Mouse (Mus musculus) midbrain, embryonic 10.5 days (tissue): ENCODE data around the gene Lgals3. TPM values are rescaled to one million over a fixed set of nuclear protein-coding genes. Genes with fewer than 3 reads are reported as not detected.

Experiments used
- DNase-seq: peaks from one replicate; pipeline ENCODE4 v3.0.0-alpha.2; 2017; ENCODE audit warnings: low spot score
- H3K27ac ChIP-seq: fragments of 300-500 bp; sonication (generic); replicated peaks from 2 replicates; pipeline ENCODE4 v1.5.1; 2016; ENCODE audit warnings: mild to moderate bottlenecking
- H3K27me3 ChIP-seq: fragments of 300-500 bp; sonication (generic); 2 replicates; pipeline ENCODE4 v1.6.1; 2016; ENCODE audit warnings: low read depth, mild to moderate bottlenecking; ENCODE audit not compliant: poor library complexity, severe bottlenecking
- H3K36me3 ChIP-seq: fragments of 300-500 bp; sonication (generic); 2 replicates; pipeline ENCODE4 v1.6.1; 2016; ENCODE audit warnings: mild to moderate bottlenecking, moderate library complexity
- H3K4me1 ChIP-seq: fragments of 300-500 bp; sonication (generic); 2 replicates; pipeline ENCODE4 v1.6.1; 2016
- H3K4me3 ChIP-seq: fragments of 300-500 bp; sonication (generic); 2 replicates; pipeline ENCODE4 v1.5.1; 2016; ENCODE audit warnings: mild to moderate bottlenecking, moderate library complexity
- H3K9me3 ChIP-seq: fragments of 300-500 bp; sonication (generic); replicated peaks from 2 replicates; pipeline ENCODE4 v1.6.1; 2016; ENCODE audit warnings: mild to moderate bottlenecking
- WGBS: fragments of 180-500 bp; shearing (Covaris S2); methylation state at CpG from one replicate; pipeline ENCODE4 v1.1.7; 2016; 5-methylcytosine and 5-hydroxymethylcytosine counted together
- polyA plus RNA-seq: library from polyadenylated mRNA; unstranded; fragments of >200 nt; fragmentation: Nextera tagmentation; extraction: Ambion mirVana; gene quantifications from 2 replicates; pipeline ENCODE4 v1.2.1, GENCODE M21; 2016

Gene Lgals3
- polyA plus RNA-seq, 1 experiment from 2014 or later, result 0.37 TPM

- H3K27ac ChIP-seq, result peak within 1 kb of the TSS; percentile 89
Measured at GRCm38 (mm10) chr14:47417775-47418665, 50.5 kb downstream of the Lgals3 start, which contains the start of gene Dlgap5. TSS of gene Dlgap5 (minus strand) at chr14:47418407.

GRCm38 (mm10) chr14:47418666-47418991 is 51.1 kb downstream of the Lgals3 start:
- Histone ChIP-seq H3K4me1 (peaks cover 20% of the 10 kb centered on the region), H3K9me3 (no peaks in the 10 kb centered on the region), H3K36me3 (peaks cover 32% of the 10 kb centered on the region), H3K27ac (peak overlapping the region; percentile 89), H3K27me3 (no peaks in the 10 kb centered on the region), H3K4me3 (peak overlapping the region; percentile 75)
- DNase-seq, result no peak
- WGBS, result 67% methylated on average over 5 of the region's 5 CpGs

More at GRCm38 (mm10) chr14:47417775-47418665, 50.5 kb downstream of the Lgals3 start, which contains the start of gene Dlgap5:
- peak within 1 kb of the TSS; percentile 75 for H3K4me3 ChIP-seq
- WGBS, result 3% methylated on average over 36 of the region's 36 CpGs
- no peaks in the 10 kb centered on the region for H3K9me3 ChIP-seq
- peaks cover 20% of the 10 kb centered on the region for H3K4me1 ChIP-seq
- H3K36me3 ChIP-seq, result peaks cover 37% of the 10 kb centered on the region
- no peaks in the 10 kb centered on the region for H3K27me3 ChIP-seq
- DNase-seq, result peak; percentile 93

- H3K4me1 ChIP-seq, result peaks cover 20% of the 10 kb centered on the region
- H3K9me3 ChIP-seq, result no peaks in the 10 kb centered on the region
- no peak overlapping the region for H3K4me3 ChIP-seq
- WGBS, result 87% methylated on average over 9 of the region's 9 CpGs
- peaks cover 27% of the 10 kb centered on the region for H3K36me3 ChIP-seq
- H3K27me3 ChIP-seq, result no peaks in the 10 kb centered on the region
- DNase-seq, result no peak
- H3K27ac ChIP-seq, result peak overlapping the region; percentile 89
Measured at GRCm38 (mm10) chr14:47419034-47419625, 51.6 kb downstream of the Lgals3 start.

GRCm38 (mm10) chr14:47419723-47420276 is 52.2 kb downstream of the Lgals3 start:
- no peak for DNase-seq
- 91% methylated on average over 24 of the region's 24 CpGs for WGBS
- no peak overlapping the region for H3K4me3 ChIP-seq
- H3K9me3 ChIP-seq, result no peaks in the 10 kb centered on the region
- no peak overlapping the region for H3K27ac ChIP-seq
- peaks cover 20% of the 10 kb centered on the region for H3K4me1 ChIP-seq
- H3K27me3 ChIP-seq, result no peaks in the 10 kb centered on the region
- H3K36me3 ChIP-seq, result peaks cover 20% of the 10 kb centered on the region

GRCm38 (mm10) chr14:47421606-47422005 is 54.1 kb downstream of the Lgals3 start:
- no peak for DNase-seq
- Histone ChIP-seq H3K9me3 (no peaks in the 10 kb centered on the region), H3K4me3 (no peak overlapping the region), H3K27ac (no peak overlapping the region), H3K36me3 (peaks cover 2% of the 10 kb centered on the region; the same call in 1 of the 2 replicates), H3K27me3 (no peaks in the 10 kb centered on the region), H3K4me1 (peaks cover 18% of the 10 kb centered on the region)
- 53% methylated on average over 2 of the region's 2 CpGs for WGBS

GRCm38 (mm10) chr14:47422466-47422865 is 54.9 kb downstream of the Lgals3 start:
- no peaks in the 10 kb centered on the region for H3K36me3 ChIP-seq
- H3K27ac ChIP-seq, result no peak overlapping the region
- WGBS, result 66% methylated on average over 4 of the region's 4 CpGs
- no peak overlapping the region for H3K4me3 ChIP-seq
- H3K4me1 ChIP-seq, result peaks cover 9% of the 10 kb centered on the region
- no peaks in the 10 kb centered on the region for H3K27me3 ChIP-seq
- no peaks in the 10 kb centered on the region for H3K9me3 ChIP-seq
- no peak for DNase-seq

GRCm38 (mm10) chr14:47432987-47433386 is 65.4 kb downstream of the Lgals3 start:
- DNase-seq, result no peak

More at GRCm38 (mm10) chr14:47432987-47433386, 65.4 kb downstream of the Lgals3 start:
- H3K36me3 ChIP-seq, result no peaks in the 10 kb centered on the region
- H3K4me1 ChIP-seq, result no peaks in the 10 kb centered on the region
- no peaks in the 10 kb centered on the region for H3K27me3 ChIP-seq
- no peaks in the 10 kb centered on the region for H3K9me3 ChIP-seq
- H3K27ac ChIP-seq, result no peak overlapping the region
- no peak overlapping the region for H3K4me3 ChIP-seq

Other genes starting within 250 kb of the Lgals3 start
- gene Gch1, start 178.3 kb upstream of the Lgals3 start, polyA plus RNA-seq, result 1.4 and 2.2 TPM in 2 replicates
- gene Wdhd1, start 90.9 kb upstream of the Lgals3 start, polyA plus RNA-seq, result 55.8 and 57.6 TPM in 2 replicates
- gene Socs4, start 90.8 kb upstream of the Lgals3 start, polyA plus RNA-seq, result 3.3 and 4.6 TPM in 2 replicates
- 99.6 and 101 TPM in 2 replicates for gene Mapk1ip1l, start 69.5 kb upstream of the Lgals3 start, polyA plus RNA-seq
- 71.0 and 77.2 TPM in 2 replicates for gene Dlgap5, start 50.7 kb downstream of the Lgals3 start, polyA plus RNA-seq
- 22.7 and 23.2 TPM in 2 replicates for gene Fbxo34, start 82.7 kb downstream of the Lgals3 start, polyA plus RNA-seq
- 14.7 and 17.4 TPM in 2 replicates for gene Atg14, start 202.9 kb downstream of the Lgals3 start, polyA plus RNA-seq